Mouse (Mus musculus) cerebellum, adult 9-10 months (tissue): ENCODE measurements around the gene Rlim.

Experiments used
- DNase-seq: peaks from one replicate; pipeline ENCODE4 v3.0.0; 2022

Gene Rlim

GRCm38 (mm10) chrX:103981169-103981689 is at the start of gene Rlim:
Gene Rlim (minus strand): TSS chrX:103981284.
- peak; percentile 91 for DNase-seq

GRCm38 (mm10) chrX:104017196-104017595 is 36.1 kb upstream of the Rlim start:
- DNase-seq: no peak

GRCm38 (mm10) chrX:104015048-104015447 is 34.0 kb upstream of the Rlim start:
- DNase-seq: no peak

- no peak for DNase-seq
These were observed 32.3 kb upstream of the Rlim start for GRCm38 (mm10) chrX:104013318-104013811.

GRCm38 (mm10) chrX:103994741-103995140 is 13.7 kb upstream of the Rlim start:
- DNase-seq: no peak

GRCm38 (mm10) chrX:103993864-103994263 is 12.8 kb upstream of the Rlim start:
- DNase-seq: no peak

GRCm38 (mm10) chrX:103991702-103992101 is 10.6 kb upstream of the Rlim start:
- DNase-seq: no peak

- no peak for DNase-seq
These were observed 9.3 kb upstream of the Rlim start for GRCm38 (mm10) chrX:103990392-103990791.

GRCm38 (mm10) chrX:103987215-103987964 is 6.3 kb upstream of the Rlim start:
- DNase-seq: no peak

- DNase-seq: no peak
These were observed 5.1 kb upstream of the Rlim start for GRCm38 (mm10) chrX:103986159-103986558.

- DNase-seq: no peak
These were observed 3.9 kb upstream of the Rlim start for GRCm38 (mm10) chrX:103984992-103985391.

- DNase-seq: no peak
These were observed 722 bp upstream of the Rlim start for GRCm38 (mm10) chrX:103981806-103982205.

GRCm38 (mm10) chrX:103980590-103981168 is 405 bp downstream of the Rlim start:
- DNase-seq: no peak

- peak; percentile 36 for DNase-seq
These were observed 1.0 kb downstream of the Rlim start for GRCm38 (mm10) chrX:103980036-103980435.

GRCm38 (mm10) chrX:103939701-103940100 is 41.4 kb downstream of the Rlim start:
- DNase-seq: no peak

- DNase-seq: peak; percentile 32
These were observed 43.8 kb downstream of the Rlim start for GRCm38 (mm10) chrX:103937333-103937732.

- no peak for DNase-seq
These were observed 58.6 kb downstream of the Rlim start for GRCm38 (mm10) chrX:103922436-103922835.

- DNase-seq: no peak
These were observed 62.1 kb downstream of the Rlim start for GRCm38 (mm10) chrX:103918954-103919353.

- peak; percentile 25 for DNase-seq
These were observed 66.3 kb downstream of the Rlim start for GRCm38 (mm10) chrX:103914790-103915189.
